Comparison of ENCODE assay signal across 12 mouse cellular contexts in the genomic region with DNA sequence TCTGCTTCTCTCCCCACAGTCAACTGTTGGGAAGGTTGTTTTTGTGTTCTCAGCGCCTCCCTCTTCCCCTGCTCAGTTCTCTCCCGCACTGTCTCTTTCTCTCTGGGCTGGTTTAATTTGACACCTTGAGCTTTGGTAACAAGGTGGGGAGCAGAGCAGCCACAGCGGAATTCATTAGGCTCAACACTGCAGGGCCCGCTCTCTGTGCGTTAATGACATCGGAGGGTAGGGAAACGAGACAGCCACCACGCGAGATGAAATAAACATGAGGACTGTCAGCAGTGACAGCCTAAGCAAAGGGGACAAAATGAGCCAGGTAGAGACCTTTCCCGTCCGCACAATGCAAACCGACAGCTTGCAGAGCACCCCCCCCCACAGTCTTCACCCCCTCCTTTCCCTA.
DNase-seq lines count a peak whose midpoint lies in the region; ATAC-seq lines count a peak whose summit lies in the region.
"Had no signal": no experiment of that assay in that cellular context is flagged by ENCODE, and none has a peak within 500 bp of the region (broad histone marks: within the 10 kb centered on the region; RNA-seq: fewer than 3 reads in every experiment).

No protein-coding gene starts in this region.

- no peaks in the 10 kb centered on the region for H3K27me3 ChIP-seq in kidney, embryonic 16.5 days (ENCODE audit: insufficient read depth, low read length)
- H3K27me3 ChIP-seq in forebrain, embryonic 15.5 days, result no peaks in the 10 kb centered on the region
- no peaks in the 10 kb centered on the region for H3K27me3 ChIP-seq in midbrain, embryonic 10.5 days (ENCODE audit: low read depth, poor library complexity, severe bottlenecking)
- H3K27me3 ChIP-seq in stomach, embryonic 15.5 days (replicated peaks), result no peaks in the 10 kb centered on the region
- H3K27me3 ChIP-seq: Patski had no signal

- no peak for DNase-seq in kidney, postnatal 4 days
- DNase-seq in midbrain, embryonic 10.5 days (ENCODE audit: low spot score), result no peak
- DNase-seq in adrenal gland, adult (ENCODE audit: inconsistent age in 2 of 2, low spot score in 1 of 2), result no peak
- DNase-seq in right cerebral cortex, adult 2 months (ENCODE audit: low spot score in 2 of 2), result no peak
- DNase-seq in layer of hippocampus, adult 8-10 months (ENCODE audit: low spot score in 2 of 2), result no peak
- DNase-seq: B cell, adult 2 months had no signal

- WGBS in kidney, embryonic 16.5 days, result 30% methylated on average over 12 of the region's 12 CpGs
- WGBS in forebrain, embryonic 15.5 days, result 4% methylated on average over 12 of the region's 12 CpGs
- WGBS in midbrain, embryonic 10.5 days, result 20% methylated on average over 12 of the region's 12 CpGs
- 47% methylated on average over 12 of the region's 12 CpGs for WGBS in stomach, embryonic 15.5 days

- 0 out of 2 replicates have a peak, but pooled peaks have one; percentile 11 for ATAC-seq in kidney, embryonic 16.5 days (ENCODE audit: low FRiP score, low TSS enrichment)
- peak; percentile 80 for ATAC-seq in forebrain, embryonic 15.5 days (replicated peaks)
- ATAC-seq in stomach, embryonic 15.5 days (ENCODE audit: insufficient read depth, low FRiP score, low read depth), result no peak
- ATAC-seq: Patski had no signal

- H3K4me1 ChIP-seq in kidney, embryonic 16.5 days (ENCODE audit: insufficient read depth, low read length), result peaks cover 57% of the 10 kb centered on the region
- peaks cover 66% of the 10 kb centered on the region for H3K4me1 ChIP-seq in forebrain, embryonic 15.5 days
- H3K4me1 ChIP-seq in midbrain, embryonic 10.5 days, result peaks cover 59% of the 10 kb centered on the region
- H3K4me1 ChIP-seq in stomach, embryonic 15.5 days, result peaks cover 9% of the 10 kb centered on the region; the same call in 1 of the 2 replicates

- H3K9ac ChIP-seq in kidney, embryonic 16.5 days (replicated peaks; ENCODE audit: low read length), result peak overlapping the region; percentile 38; the same call in 1 of the 2 replicates
- peak overlapping the region; percentile 19; the same call in 1 of the 2 replicates for H3K9ac ChIP-seq in forebrain, embryonic 15.5 days (replicated peaks)
- no peak overlapping the region for H3K9ac ChIP-seq in stomach, embryonic 15.5 days

- no peak overlapping the region for H3K4me3 ChIP-seq in kidney, embryonic 16.5 days (ENCODE audit: low read length)
- H3K4me3 ChIP-seq in forebrain, embryonic 15.5 days, result no peak overlapping the region
- H3K4me3 ChIP-seq in midbrain, embryonic 10.5 days, result peak overlapping the region; percentile 21; the same call in 1 of the 2 replicates
- H3K4me3 ChIP-seq in stomach, embryonic 15.5 days (replicated peaks), result no peak overlapping the region
- H3K4me3 ChIP-seq: erythroblast, embryonic 14.5 days had no signal

- H3K27ac ChIP-seq in kidney, embryonic 16.5 days (ENCODE audit: low read length), result peak overlapping the region; percentile 29; the same call in 1 of the 2 replicates
- peak overlapping the region; percentile 86 for H3K27ac ChIP-seq in forebrain, embryonic 15.5 days (replicated peaks)
- H3K27ac ChIP-seq in midbrain, embryonic 10.5 days (replicated peaks), result peak overlapping the region; percentile 67
- H3K27ac ChIP-seq in stomach, embryonic 15.5 days, result peak overlapping the region; percentile 8; the same call in 1 of the 2 replicates
- H3K27ac ChIP-seq: macrophage had no signal

- no peaks in the 10 kb centered on the region; the same call in 1 of the 2 replicates for H3K36me3 ChIP-seq in kidney, embryonic 16.5 days (ENCODE audit: insufficient read depth, low read length)
- no peaks in the 10 kb centered on the region for H3K36me3 ChIP-seq in forebrain, embryonic 15.5 days
- peaks cover 6% of the 10 kb centered on the region; the same call in 1 of the 2 replicates for H3K36me3 ChIP-seq in midbrain, embryonic 10.5 days
- no peaks in the 10 kb centered on the region for H3K36me3 ChIP-seq in stomach, embryonic 15.5 days

- peak overlapping the region; percentile 21; the same call in 1 of the 2 replicates for H3K4me2 ChIP-seq in kidney, embryonic 16.5 days (replicated peaks; ENCODE audit: low read depth, low read length)
- H3K4me2 ChIP-seq in forebrain, embryonic 15.5 days (replicated peaks), result peak overlapping the region; percentile 14
- no peak overlapping the region for H3K4me2 ChIP-seq in stomach, embryonic 15.5 days

- H3K9me3 ChIP-seq in kidney, embryonic 16.5 days (ENCODE audit: low read length), result no peaks in the 10 kb centered on the region
- no peaks in the 10 kb centered on the region for H3K9me3 ChIP-seq in forebrain, embryonic 15.5 days
- H3K9me3 ChIP-seq in midbrain, embryonic 10.5 days (replicated peaks), result no peaks in the 10 kb centered on the region
- H3K9me3 ChIP-seq in stomach, embryonic 15.5 days, result no peaks in the 10 kb centered on the region

Comparison
In these comparisons a context has a peak if more than half of its experiments do, and no peak if none do; other contexts are left out.
1. H3K27ac ChIP-seq: peak in every context shown above with its lines; median percentile 86 in forebrain, embryonic 15.5 days; 67 in midbrain, embryonic 10.5 days; 29 in kidney, embryonic 16.5 days; 8 in stomach, embryonic 15.5 days.